Mouse (Mus musculus) kidney, postnatal 36 days (tissue): ENCODE results near the gene Aurka.

ENCODE experiments used
- DNase-seq, 2 experiments: peaks; one replicate each; pipeline ENCODE4 v3.0.0; 2021 to 2022; ENCODE audit warnings: mixed read lengths in 2 of 2

Aurka gene

DNA sequence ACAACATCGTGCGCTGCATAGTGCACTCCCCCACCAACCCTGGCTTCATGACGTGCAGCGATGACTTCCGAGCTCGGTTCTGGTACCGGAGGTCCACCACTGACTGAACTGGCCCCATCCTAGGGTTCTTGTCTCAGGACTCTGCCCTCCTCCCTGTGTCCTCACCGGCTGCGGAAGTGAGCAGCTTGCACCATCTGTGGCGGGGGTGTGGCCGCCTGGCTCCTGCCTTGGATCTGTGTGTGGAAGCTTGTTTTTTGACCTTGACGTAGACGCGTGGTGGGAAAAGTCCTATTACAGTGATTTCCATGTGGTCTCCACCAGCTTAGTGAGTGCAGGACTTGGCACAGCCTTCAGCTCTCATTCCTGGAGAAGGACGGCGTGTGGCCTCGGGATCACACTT is 10.2 kb upstream of the Aurka start:
- DNase-seq = no peak

DNA sequence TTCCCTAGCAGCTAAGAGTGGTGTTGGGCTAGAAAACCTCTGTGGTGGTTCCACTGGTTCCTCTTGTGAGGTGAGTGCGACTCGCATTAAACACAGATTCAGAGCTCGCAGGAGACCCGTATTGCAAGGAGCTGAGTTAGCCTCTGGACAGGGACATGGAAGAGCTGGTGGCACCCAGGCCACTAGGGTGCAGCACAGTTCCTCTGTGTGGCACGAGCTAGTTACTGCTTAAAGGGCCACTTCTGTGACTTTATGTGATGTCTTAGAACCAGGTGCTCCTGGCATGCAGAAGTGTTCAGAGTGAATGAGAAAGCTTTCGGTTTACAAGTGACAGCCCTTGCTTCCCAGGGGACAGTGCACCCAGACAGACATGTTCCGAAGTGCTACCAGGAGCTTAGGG is 8.0 kb upstream of the Aurka start:
- DNase-seq = peak; percentile 16 to 74

DNA sequence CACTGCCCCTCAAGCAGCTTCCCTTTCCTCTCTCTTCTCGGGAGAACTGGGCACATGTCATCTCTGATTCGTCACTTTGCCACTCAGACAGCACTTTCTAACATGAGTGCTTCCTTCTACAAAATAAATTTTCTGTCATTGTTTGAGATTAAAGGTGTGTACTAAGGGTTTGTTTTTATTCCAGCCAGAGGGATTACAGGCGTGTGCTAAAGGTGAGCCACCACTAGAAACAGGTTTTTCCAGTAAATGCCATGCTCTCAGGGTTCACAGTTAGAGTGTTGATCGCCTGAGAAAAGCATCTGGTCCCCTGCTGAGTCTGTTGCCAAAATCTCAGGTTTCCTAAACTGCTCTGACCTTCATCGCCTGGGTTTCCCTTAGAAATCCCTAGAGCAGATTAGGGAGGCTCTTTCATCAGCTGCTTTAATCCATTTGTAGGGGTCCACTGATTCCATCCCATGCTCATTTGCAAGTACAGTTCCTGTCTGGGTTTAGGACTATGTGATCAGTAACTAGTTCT is 6.7 kb upstream of the Aurka start:
- DNase-seq = no peak

DNA sequence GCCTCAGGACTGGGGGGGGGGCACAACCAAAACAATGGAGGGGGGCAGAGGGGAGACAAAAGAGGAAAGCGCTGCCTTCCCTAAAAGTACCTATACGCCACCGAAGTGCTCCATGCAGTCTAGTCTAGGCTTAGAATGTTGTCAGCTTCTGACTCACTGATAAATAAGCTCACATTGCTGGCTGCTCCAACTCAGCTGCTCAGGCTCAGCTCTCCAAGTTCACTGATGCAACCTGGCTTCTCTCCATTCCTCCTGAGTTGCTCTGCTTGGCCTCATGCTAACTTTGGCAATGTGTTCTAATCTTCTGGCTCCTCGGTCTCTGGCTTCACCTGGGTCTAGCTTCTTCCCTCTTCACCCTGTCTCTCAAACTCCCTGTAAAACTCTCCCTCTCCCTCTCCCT is 6.2 kb upstream of the Aurka start:
- DNase-seq = no peak

DNA sequence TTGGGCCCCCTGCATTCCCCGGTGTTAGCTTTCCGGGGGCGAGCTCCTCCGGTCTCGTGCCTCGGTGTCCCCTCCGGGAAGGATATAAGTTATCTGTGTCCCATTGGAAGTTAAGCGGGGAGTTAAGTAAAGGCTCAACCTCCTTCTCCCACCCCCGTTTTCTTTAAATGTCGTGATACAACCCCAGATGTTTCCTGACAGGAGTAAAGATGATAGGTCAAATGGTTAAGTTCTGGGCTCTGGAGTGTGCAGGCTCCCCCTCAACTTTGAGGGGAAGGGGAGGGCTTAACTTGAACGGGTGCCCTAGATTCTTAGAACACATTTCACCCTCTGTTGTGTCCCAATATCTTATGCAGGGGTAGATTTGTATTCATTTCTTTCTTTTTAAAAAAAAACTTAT is 923 bp upstream of the Aurka start:
- no peak for DNase-seq

DNA sequence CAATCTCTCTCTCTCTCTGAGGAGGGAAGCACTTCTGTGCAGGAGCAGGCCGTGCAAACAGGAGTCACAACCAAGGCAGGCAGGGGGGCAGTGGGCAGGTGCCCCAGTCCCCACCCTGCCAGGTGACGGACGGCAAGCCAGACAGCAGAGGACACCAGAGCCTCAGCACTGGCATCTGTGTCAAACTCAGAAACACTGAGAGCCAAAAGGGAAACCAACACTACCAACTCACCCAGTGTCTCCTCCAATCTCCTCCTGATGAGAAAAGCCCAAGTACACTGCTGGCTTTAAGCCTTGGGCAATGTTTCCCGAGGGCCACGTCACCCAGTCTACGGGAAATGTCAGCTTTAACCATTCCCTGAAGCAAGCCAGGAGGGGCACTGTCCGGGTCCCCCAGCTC is 7.2 kb downstream of the Aurka start:
- no peak for DNase-seq

DNA sequence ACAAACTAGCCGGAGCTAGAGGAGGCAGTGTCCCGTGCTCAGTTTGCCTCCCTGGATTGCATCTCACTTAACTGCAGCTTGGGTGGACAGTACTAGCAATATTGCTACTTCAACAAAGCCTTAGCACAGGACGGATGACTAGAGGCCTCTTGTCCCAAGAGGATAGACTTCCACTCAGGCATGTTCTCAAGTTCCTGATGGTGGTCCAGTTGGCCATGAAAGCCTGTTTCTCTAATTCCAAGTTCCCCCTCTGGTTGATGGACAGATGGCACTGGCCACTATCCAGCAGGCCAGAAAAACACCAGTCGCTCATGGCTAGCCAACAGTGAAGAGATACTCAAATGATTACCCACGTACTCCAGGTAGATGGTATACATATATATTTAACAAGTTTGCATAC is 14.5 kb downstream of the Aurka start:
- DNase-seq = no peak

DNA sequence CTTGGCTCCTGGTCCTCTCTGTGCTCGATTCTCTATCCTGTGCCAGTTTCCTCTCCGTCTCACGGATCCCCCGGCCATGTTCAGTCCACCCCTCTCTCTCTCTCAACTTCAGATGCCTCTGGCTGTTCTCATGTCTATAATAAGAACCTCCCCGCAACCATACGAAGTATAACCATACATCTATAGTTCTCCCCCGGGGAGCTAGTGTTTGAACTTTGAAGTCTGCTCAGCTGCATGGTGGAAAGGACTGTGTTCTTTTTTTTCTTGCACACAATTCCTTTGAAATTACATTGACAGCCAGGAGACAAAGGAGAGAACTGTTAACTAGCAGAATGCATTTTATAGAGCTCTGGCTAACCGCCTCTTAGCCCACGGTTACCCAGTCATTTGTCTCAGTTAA is 15.6 kb downstream of the Aurka start:
- DNase-seq = no peak

DNA sequence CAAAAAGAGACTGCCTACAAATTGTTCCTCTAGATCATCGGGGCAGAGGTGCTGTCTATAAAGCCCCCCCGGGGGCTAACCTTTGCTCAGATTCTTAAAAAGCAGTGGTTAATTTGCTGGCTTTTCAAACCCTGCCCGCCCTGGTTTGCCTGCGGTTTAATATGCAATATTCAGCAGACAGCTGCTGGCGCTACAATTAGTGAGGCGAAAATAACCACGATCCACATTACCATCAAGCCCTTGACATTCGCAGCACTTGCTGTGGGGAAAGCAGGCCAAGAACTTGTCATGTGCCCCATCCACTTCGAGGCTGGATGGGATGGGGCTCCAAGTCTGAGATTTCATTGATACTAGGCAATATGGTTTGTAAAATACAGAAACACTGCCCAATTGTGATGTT is 17.1 kb downstream of the Aurka start:
- no peak for DNase-seq

DNA sequence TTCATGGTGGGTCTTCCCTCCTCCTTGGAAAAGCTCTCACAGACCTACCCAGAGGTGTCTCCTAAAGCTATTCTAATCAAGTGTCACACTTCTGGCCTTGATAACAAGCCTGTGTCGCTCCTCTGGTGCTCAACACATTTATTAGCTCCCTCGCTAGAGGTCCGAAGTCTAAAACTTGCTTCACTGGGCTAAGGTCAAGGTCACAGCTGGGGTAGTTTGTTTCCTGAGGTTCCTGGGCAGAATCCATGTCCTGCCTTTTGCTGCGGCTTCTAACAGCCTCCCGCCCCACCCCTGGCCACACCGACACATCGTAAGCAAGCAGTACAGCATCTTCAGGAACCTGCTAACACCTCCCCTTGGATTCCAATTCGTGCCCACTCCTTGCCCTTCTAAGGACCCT is 19.6 kb downstream of the Aurka start:
- no peak for DNase-seq

DNA sequence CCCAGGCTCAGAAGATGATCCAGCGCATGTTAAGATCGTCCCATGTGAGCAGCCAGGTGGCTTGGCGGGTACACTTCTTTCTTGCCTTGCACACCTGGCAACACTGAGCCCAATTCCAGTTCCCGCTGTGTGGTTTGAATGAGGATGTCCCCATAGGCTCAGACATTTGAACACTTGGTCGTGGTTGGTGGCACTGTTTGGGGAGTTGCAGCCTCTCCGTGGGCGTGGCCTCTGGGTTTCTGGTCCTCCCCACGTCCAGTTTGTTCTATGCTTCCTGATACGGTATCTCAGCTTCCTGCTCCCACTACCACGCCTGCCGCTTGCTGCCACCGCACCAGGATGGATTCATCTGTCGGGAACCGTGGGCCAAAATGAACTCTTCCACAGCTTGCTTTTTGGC is 20.6 kb downstream of the Aurka start:
- no peak for DNase-seq

DNA sequence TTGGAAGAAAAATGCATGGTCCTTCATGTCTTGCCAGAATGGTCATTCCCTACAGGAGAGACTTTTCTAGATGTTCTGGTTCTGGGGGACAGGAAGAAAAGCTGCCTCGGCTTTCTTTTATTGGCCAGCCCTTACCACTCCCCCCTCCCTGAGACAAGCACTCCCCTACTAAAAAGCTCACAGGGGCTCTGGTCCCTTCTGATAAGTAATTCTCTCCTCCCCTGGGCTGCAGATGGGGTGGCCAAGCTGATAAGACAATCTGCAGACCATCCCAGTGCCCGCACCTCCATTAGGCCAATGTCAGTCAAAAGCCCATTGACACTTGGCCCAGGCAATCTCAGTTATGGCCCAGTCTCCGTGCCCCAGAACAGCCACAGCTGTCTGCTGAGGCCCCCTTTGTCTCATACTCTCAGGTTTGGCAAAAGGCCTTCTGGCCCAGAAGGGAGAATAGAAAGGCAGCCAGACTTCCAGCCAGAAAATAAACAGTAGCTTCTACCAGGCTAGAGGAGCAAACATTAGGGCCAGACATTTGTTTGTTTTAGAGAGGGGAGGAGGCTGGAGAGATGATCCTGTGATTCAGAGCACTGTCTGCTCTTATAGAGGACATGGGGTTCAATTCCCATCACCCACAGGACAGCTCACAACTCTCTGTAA is 21.9 kb downstream of the Aurka start:
- no peak for DNase-seq

DNA sequence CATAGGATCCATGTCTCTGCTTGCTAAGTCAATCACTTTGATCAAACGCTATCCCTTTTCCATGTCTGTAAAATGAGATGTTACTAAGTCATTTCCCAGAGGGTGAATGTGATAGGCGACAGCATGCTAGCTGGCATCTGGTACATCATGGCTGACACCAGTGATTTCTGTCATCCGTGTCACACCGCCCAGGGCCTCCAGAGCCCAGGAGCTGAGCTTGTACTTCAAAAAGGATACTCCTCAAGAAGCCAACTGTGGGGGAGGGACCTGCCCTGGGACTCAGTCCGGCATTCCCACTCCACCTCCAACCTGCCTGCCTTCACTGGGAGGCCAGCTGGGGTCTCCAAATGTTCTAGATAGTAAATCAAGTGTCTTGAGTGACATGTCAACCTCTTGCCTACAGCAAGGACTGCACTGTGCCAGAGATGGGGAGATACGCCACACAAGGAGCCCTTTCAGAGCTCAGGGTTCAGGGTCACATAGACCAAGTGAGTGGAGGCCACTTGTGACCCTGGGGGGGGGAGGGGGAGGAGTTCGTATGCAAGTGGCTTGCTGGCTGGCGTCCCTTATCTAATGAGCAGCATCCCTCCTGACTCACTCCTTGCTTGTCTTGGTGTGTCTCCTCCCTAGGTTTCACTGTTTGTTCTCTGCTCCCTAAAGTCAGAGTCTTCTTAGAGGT is 23.3 kb downstream of the Aurka start:
- DNase-seq = no peak

DNA sequence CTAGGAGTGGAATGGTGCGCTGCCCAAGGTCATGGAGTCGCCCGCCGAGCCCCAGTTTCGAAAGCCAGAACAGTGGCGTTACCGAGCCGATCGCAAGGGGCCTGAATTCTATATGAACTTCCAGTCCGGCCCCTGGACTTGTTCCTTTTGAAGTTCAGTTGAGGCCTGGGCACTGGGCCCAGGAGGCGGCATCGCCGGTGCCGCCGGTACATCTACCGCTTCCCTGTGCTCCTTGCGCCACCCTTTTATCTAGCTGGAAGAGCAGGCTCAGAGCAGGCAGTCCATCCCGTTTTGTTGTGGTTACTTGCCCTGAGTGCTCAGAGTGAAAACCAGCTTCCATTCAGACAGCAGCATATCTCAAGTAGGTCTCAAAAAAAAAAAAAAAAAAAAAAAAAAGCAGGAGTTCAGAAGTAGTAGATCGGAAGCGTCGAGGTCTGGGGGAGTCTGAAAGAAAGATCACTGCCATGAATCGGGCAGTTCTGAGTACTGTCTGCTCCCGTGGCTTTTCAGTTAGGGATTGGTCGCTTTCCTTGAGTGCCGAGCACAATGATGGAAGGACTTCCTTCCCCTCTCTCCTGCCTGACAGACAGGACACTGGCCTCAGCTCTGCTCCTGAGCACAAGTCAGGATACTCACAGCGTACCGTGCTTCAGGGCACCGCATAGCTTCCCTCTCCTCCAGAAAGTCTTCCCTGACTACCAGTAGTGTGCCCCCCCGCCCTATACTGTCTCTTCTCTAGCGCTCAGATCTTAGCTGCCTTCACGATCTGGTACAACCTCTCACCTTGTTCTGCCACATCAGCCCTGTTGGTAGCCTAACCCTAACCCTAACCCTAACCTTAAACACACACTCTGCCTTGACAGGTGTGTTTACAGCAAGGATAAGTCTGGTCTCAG is 24.1 kb downstream of the Aurka start:
- peak; percentile 68 to 74 for DNase-seq

DNA sequence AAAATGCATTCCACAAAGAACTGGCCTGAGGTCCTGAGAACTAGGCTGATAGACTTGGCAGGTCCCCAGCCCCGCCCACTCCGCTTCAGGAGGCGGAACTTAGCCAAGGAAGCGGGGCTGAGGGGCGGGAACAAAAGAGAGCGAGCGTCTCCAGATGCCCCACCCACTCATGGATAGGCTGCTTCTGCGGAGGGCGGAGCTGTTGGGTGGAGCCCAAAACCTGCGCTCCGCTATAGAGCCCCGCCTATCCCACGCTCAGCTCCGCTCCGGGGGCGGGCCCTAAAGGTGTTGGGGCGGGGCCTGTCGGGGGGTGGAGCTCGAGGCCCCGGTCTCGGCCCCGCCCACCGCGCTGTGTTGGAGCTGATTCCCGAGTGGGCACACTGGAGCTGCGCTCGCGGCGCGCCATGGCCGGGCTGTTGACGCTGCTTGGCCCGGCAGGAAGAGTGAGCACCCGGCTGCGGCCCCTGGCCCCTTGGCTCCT is 25.0 kb downstream of the Aurka start, which contains the start of gene Fam210b:
Fam210b (plus strand) TSS at position 308 of the 481 bp plus-strand sequence.
- peak; percentile 98 to 99 for DNase-seq

DNA sequence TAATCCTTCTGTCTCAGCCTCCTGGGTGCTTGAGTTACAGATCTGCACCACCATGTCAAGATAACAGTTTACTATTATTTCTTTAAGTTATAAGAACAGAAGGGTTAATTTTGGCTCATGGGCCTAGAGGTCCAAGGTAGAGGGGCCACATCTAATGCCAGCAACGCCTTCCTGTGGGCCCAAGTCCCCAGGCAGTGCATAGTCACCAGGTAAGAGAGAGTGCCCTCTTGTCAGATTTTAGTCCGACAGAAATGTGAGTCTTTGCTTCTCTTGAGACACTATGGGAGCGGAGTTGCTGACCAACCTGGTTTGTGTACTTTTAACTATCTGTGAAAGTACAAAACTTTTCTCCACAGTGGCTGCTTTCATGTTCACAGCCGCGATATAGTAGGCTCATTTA is 25.7 kb downstream of the Aurka start:
- no peak for DNase-seq

DNA sequence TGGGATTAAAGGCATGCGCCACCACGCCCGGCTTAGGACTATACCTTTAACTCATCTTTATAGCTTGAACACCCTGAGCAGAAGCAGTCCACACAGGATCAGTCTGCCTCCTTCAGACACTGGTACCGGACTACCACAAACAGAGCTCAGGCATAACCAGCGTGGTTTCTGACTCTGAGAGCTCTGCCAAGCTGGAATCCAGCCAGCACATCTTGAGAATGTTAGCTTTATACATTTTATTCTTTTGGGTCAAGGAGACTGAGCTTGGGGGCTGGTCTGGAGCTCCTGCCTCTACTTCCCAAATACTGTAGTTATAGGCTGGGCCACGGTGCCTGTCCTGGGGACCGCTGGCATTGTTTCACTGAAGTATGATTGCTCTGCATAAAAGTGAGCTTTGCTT is 26.6 kb downstream of the Aurka start:
- DNase-seq = no peak

DNA sequence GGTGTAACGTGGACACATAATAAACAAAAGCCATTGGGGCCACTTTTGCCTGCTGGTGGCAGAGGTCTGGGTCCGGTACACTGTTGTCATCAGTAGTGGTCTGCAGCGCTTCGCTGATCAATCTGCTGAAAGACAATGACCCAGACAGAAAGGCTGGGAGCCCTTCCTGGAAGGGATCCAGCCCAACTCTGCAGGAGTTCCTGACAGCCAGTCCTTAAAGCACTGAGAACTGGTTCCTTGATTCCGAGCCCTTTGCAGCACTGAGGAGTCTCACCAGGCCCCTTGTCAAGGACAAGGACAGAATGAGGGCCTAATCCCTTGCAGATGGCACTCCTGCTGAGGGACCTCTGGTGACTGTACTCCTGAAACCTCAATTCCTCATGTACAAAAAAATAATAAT is 28.7 kb downstream of the Aurka start:
- no peak for DNase-seq

DNA sequence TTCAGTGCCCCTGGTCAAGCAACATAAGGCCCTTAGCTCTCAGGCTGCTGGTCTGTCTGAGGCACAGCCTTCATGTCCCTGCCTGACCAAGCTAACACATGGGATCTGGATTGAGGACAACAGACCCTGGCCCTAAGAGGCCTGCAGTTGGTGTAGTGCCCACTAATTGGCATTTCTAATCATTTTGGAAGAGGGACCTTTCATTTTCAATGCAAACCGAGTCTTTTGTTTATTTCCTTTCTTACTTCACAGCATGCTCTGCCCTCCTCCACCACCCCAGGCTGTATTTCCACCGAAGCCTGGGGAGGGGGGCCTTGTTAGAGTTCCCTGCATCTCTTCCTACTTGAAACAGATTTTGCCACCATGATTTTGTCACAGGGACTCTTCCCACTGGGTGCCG is 29.4 kb downstream of the Aurka start:
- no peak for DNase-seq

DNA sequence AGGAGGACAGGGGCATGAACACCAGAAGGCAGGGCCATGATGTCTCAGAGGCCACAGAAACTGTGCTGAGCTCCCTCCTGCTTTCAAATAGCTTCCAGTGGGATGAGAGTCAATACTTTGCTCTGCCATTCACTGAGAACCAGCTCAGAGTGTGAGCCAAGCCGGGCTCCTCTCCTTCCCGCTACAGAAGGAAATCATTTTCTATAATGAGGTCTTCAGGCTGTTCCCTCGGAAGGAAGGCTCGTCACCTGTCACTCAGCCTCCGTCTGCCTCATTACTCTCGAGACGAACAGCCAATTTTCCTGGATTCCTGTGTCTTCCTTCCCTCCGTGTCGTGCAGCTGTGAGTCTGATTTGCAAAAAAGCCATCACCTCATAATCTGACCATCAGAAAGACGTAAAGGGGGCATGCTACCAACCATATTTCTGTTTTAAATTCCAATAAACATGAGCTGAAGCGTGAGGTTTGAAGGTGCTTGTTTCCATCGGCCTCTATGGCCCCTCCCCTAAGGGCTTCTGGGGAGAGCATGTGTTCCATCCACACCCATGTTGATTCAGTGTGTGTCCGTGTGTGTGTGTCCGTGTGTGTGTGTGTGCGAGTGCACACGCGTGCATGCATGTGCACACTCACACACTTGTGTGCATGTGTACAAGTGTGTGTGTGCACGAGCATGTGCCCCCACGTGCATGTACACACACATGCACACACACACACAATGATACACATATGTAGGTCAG is 32.0 kb downstream of the Aurka start:
- DNase-seq = no peak

DNA sequence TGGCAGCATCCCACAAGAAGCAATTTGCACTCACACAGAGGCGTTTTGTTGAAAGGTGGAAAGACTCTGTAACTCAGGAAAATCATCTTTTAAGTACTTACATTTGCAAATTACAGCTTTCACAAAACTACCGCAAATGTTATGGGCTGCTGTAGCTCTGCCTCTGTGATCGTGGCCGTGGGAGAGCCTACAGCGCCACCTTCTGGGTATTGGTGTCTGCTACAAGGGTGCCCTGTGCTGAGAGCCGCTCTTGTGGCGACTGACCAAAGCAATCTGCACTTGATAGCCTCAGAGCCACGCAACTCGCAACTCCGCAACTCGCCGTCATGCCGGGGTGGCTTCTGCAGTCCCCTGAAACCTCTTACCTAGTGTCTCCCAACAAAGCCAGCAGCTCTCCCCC is 41.2 kb downstream of the Aurka start:
- peak; percentile 13 to 62 for DNase-seq

DNA sequence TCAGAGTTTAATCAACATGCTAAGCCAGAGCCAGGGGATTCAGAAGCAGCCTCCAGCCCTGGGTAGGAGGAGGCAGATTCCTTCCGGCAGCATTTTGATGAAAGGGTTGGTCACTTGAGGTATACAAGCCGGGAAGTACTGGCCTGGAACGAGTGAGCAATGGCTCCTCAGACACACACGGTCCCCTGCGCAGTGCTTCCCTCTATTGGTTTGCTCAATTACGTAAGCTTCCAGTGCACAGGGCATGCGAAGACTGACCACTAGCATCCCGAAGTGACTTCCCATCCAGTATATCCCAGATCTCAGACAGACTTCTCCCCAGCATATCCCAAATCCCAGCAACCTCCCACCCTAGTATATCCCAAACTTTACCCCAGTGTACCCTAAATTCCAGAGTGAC is 42.1 kb downstream of the Aurka start:
- no peak for DNase-seq

DNA sequence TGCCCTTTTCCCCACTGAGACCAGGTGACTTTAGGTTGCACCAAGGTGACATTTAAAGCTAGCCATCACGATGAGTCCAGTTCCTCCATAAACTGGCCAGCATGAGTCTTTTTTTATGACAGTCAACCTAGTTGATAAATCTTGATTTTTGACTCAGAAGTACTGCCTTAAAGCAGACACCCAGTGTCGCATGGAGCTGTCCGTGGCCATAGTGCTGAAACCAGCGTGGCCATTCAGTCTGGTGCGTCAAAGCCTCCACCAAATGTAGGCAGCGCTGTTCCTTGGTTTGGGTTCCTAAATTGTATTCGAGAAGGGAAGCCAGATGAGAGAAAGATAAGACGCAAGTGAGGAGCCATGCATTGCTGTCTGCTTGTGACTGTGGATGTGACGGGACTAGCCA is 49.5 kb downstream of the Aurka start:
- DNase-seq = peak; percentile 24 to 79
